Mouse (Mus musculus) urinary bladder, postnatal 0 days (tissue): Measurements from ENCODE around the gene Olfr955. TPM values are rescaled to one million over a fixed set of nuclear protein-coding genes. Genes with fewer than 3 reads are reported as not detected.

Source experiments
- polyA plus RNA-seq: library from polyadenylated mRNA; unstranded; fragments of >200 nt; fragmentation: Nextera tagmentation; extraction: Ambion mirVana; gene quantifications from 2 replicates; pipeline ENCODE4 v1.2.1, GENCODE M21; 2015

The Olfr955 gene
- polyA plus RNA-seq: not detected in 2 replicates

DNA sequence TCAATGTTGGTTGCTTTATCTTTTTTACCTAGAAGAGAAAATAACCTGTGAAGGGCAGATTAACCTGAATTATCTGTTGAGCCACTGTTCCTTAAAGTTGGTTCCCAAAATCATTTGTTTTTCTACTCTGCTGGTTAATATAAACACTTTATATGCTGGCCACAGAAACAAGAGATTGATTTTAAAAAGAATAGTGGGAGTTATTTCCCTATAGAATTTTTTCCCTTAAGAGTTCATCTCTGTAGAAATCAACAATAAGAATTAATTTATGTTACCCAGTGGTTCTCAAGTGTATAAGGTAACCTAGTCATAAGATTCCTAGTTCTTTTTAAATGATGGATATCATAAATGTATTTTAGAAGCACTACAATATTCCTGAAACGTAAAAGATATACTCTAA lies at the start of gene Olfr955:
Gene Olfr955, minus strand, starts transcription at position 101 of the 400 bp plus-strand sequence.

GRCm38 (mm10) chr9:39515531-39515930 lies 43.8 kb upstream of the Olfr955 start, which contains the start of gene Olfr957:
Olfr957 (minus strand) TSS chr9:39515809.

GRCm38 (mm10) chr9:39493895-39494294 lies 22.2 kb upstream of the Olfr955 start, which contains the start of gene Olfr44:
Olfr44 (minus strand) TSS chr9:39493995.

GRCm38 (mm10) chr9:39456401-39456800 lies 15.3 kb downstream of the Olfr955 start, which contains the start of gene Olfr954:
Olfr954 (plus strand) TSS chr9:39456701.

GRCm38 (mm10) chr9:39427048-39427447 lies 44.7 kb downstream of the Olfr955 start, which contains the start of gene Olfr952:
Olfr952 (minus strand) TSS chr9:39427148.

Other genes starting within 250 kb of the Olfr955 start
- gene Olfr1537, start 221.9 kb downstream of the Olfr955 start, polyA plus RNA-seq: not detected in 2 replicates
- not detected in 2 replicates for gene Olfr945, start 195.1 kb downstream of the Olfr955 start, polyA plus RNA-seq
- not detected in 2 replicates for gene Olfr948, start 145.9 kb downstream of the Olfr955 start, polyA plus RNA-seq
- gene Olfr951, start 84.5 kb downstream of the Olfr955 start, polyA plus RNA-seq: not detected in 2 replicates
- gene Olfr952, start 44.8 kb downstream of the Olfr955 start, polyA plus RNA-seq: not detected in 2 replicates
- not detected in 2 replicates for gene Olfr954, start 15.2 kb downstream of the Olfr955 start, polyA plus RNA-seq
- gene Olfr44, start 22.1 kb upstream of the Olfr955 start, polyA plus RNA-seq: not detected in 2 replicates
- not detected in 2 replicates for gene Olfr957, start 43.9 kb upstream of the Olfr955 start, polyA plus RNA-seq
- gene Olfr958, start 82.1 kb upstream of the Olfr955 start, polyA plus RNA-seq: not detected in 2 replicates
- not detected in 2 replicates for gene Olfr959, start 103.6 kb upstream of the Olfr955 start, polyA plus RNA-seq
- 16.3 and 17.9 TPM in 2 replicates for gene AW551984, start 132.5 kb upstream of the Olfr955 start, polyA plus RNA-seq
- not detected in 2 replicates for gene Olfr148, start 138.7 kb upstream of the Olfr955 start, polyA plus RNA-seq
- gene Olfr960, start 149.4 kb upstream of the Olfr955 start, polyA plus RNA-seq: not detected in 2 replicates
- gene Olfr961, start 173.1 kb upstream of the Olfr955 start, polyA plus RNA-seq: not detected in 2 replicates
- gene Olfr963, start 195.3 kb upstream of the Olfr955 start, polyA plus RNA-seq: not detected in 2 replicates
- gene Olfr149, start 235.2 kb upstream of the Olfr955 start, polyA plus RNA-seq: not detected in 2 replicates
- gene Olfr965, start 239.4 kb upstream of the Olfr955 start, polyA plus RNA-seq: not detected in 2 replicates